Mouse (Mus musculus): Measurements from ENCODE around the gene Pdcd1. TPM values are rescaled to one million over a fixed set of nuclear protein-coding genes. Genes with fewer than 3 reads are reported as not detected.

Pdcd1 gene
- polyA plus RNA-seq (2015; fragmentation: Nextera tagmentation; extraction: Ambion mirVana) = 2.1 and 3.7 TPM in 2 replicates

- Histone ChIP-seq H3K4me3 (ENCODE audit: low read length) (0 out of 2 replicates have a peak within 1 kb of the TSS, but pooled peaks have one; percentile 9), H3K9me3 (replicated peaks; ENCODE audit: control insufficient read depth, low read length) (no peaks in the 10 kb centered on the region), H3K27ac (ENCODE audit: low read length) (no peak within 1 kb of the TSS), H3K4me2 (ENCODE audit: low read depth, low read length) (no peak within 1 kb of the TSS), H3K9ac (ENCODE audit: low read length) (no peak within 1 kb of the TSS), H3K4me1 (ENCODE audit: control insufficient read depth, insufficient read depth, low read length) (no peaks in the 10 kb centered on the region), H3K36me3 (ENCODE audit: control insufficient read depth, insufficient read depth) (no peaks in the 10 kb centered on the region), H3K27me3 (ENCODE audit: control insufficient read depth, insufficient read depth, low read length) (no peaks in the 10 kb centered on the region)
- ATAC-seq (replicated peaks; ENCODE audit: extremely low read depth, insufficient read depth, low FRiP score) = 0 out of 2 replicates have a peak, but pooled peaks have one; percentile 11
- 39% methylated on average over 6 of the region's 6 CpGs for WGBS
Observed at GRCm38 (mm10) chr1:94052373-94052772, at the start of gene Pdcd1. TSS of gene Pdcd1 (minus strand) at chr1:94052553.

- peaks cover 6% of the 10 kb centered on the region; the same call in 1 of the 2 replicates for H3K4me1 ChIP-seq (ENCODE audit: control insufficient read depth, insufficient read depth, low read length)
- no peaks in the 10 kb centered on the region for H3K9me3 ChIP-seq (replicated peaks; ENCODE audit: control insufficient read depth, low read length)
- no peak overlapping the region for H3K4me2 ChIP-seq (ENCODE audit: low read depth, low read length)
- ATAC-seq (replicated peaks; ENCODE audit: extremely low read depth, insufficient read depth, low FRiP score) = 0 out of 2 replicates have a peak, but pooled peaks have one; percentile 18
- H3K9ac ChIP-seq (ENCODE audit: low read length) = no peak overlapping the region
- H3K27ac ChIP-seq (ENCODE audit: low read length) = no peak overlapping the region
- no peaks in the 10 kb centered on the region for H3K27me3 ChIP-seq (ENCODE audit: control insufficient read depth, insufficient read depth, low read length)
- WGBS = 59% methylated on average over 1 of the region's 1 CpGs
- H3K4me3 ChIP-seq (ENCODE audit: low read length) = no peak overlapping the region
- no peaks in the 10 kb centered on the region for H3K36me3 ChIP-seq (ENCODE audit: control insufficient read depth, insufficient read depth)
Observed at GRCm38 (mm10) chr1:94091788-94092187, 39.4 kb upstream of the Pdcd1 start.

- WGBS = 80% methylated on average over 5 of the region's 5 CpGs
- ATAC-seq (replicated peaks; ENCODE audit: extremely low read depth, insufficient read depth, low FRiP score) = no peak
- H3K4me1 ChIP-seq (ENCODE audit: control insufficient read depth, insufficient read depth, low read length) = peaks cover 2% of the 10 kb centered on the region; the same call in 1 of the 2 replicates
- H3K4me3 ChIP-seq (ENCODE audit: low read length) = no peak overlapping the region
- no peaks in the 10 kb centered on the region for H3K36me3 ChIP-seq (ENCODE audit: control insufficient read depth, insufficient read depth)
- no peak overlapping the region for H3K27ac ChIP-seq (ENCODE audit: low read length)
- no peaks in the 10 kb centered on the region for H3K9me3 ChIP-seq (replicated peaks; ENCODE audit: control insufficient read depth, low read length)
- no peak overlapping the region for H3K4me2 ChIP-seq (ENCODE audit: low read depth, low read length)
- H3K9ac ChIP-seq (ENCODE audit: low read length) = no peak overlapping the region
- no peaks in the 10 kb centered on the region for H3K27me3 ChIP-seq (ENCODE audit: control insufficient read depth, insufficient read depth, low read length)
Observed at GRCm38 (mm10) chr1:94086311-94086898, 34.1 kb upstream of the Pdcd1 start.

- Histone ChIP-seq H3K4me3 (ENCODE audit: low read length) (no peak overlapping the region), H3K36me3 (ENCODE audit: control insufficient read depth, insufficient read depth) (no peaks in the 10 kb centered on the region), H3K4me1 (ENCODE audit: control insufficient read depth, insufficient read depth, low read length) (no peaks in the 10 kb centered on the region), H3K4me2 (ENCODE audit: low read depth, low read length) (no peak overlapping the region), H3K27ac (ENCODE audit: low read length) (no peak overlapping the region), H3K27me3 (ENCODE audit: control insufficient read depth, insufficient read depth, low read length) (no peaks in the 10 kb centered on the region), H3K9me3 (replicated peaks; ENCODE audit: control insufficient read depth, low read length) (no peaks in the 10 kb centered on the region), H3K9ac (ENCODE audit: low read length) (no peak overlapping the region)
- no peak for ATAC-seq (replicated peaks; ENCODE audit: extremely low read depth, insufficient read depth, low FRiP score)
- WGBS = 80% methylated on average over 5 of the region's 5 CpGs
Observed at GRCm38 (mm10) chr1:94085324-94086105, 33.2 kb upstream of the Pdcd1 start.

GRCm38 (mm10) chr1:94081761-94082160 is 29.4 kb upstream of the Pdcd1 start:
- no peaks in the 10 kb centered on the region for H3K4me1 ChIP-seq (ENCODE audit: control insufficient read depth, insufficient read depth, low read length)
- WGBS = 85% methylated on average over 6 of the region's 6 CpGs

GRCm38 (mm10) chr1:94081191-94081590 is 28.8 kb upstream of the Pdcd1 start:
- Histone ChIP-seq H3K36me3 (ENCODE audit: control insufficient read depth, insufficient read depth) (no peaks in the 10 kb centered on the region), H3K9me3 (replicated peaks; ENCODE audit: control insufficient read depth, low read length) (no peaks in the 10 kb centered on the region), H3K27me3 (ENCODE audit: control insufficient read depth, insufficient read depth, low read length) (no peaks in the 10 kb centered on the region), H3K27ac (ENCODE audit: low read length) (no peak overlapping the region), H3K4me2 (ENCODE audit: low read depth, low read length) (peak overlapping the region; percentile 45), H3K9ac (ENCODE audit: low read length) (no peak overlapping the region), H3K4me3 (ENCODE audit: low read length) (peak overlapping the region; percentile 9), H3K4me1 (ENCODE audit: control insufficient read depth, insufficient read depth, low read length) (no peaks in the 10 kb centered on the region)
- WGBS = 52% methylated on average over 11 of the region's 11 CpGs
- no peak for ATAC-seq (replicated peaks; ENCODE audit: extremely low read depth, insufficient read depth, low FRiP score)

More at GRCm38 (mm10) chr1:94081761-94082160, 29.4 kb upstream of the Pdcd1 start:
- Histone ChIP-seq H3K4me3 (ENCODE audit: low read length) (no peak overlapping the region), H3K27ac (ENCODE audit: low read length) (no peak overlapping the region), H3K27me3 (ENCODE audit: control insufficient read depth, insufficient read depth, low read length) (no peaks in the 10 kb centered on the region), H3K4me2 (ENCODE audit: low read depth, low read length) (no peak overlapping the region), H3K9me3 (replicated peaks; ENCODE audit: control insufficient read depth, low read length) (no peaks in the 10 kb centered on the region), H3K9ac (ENCODE audit: low read length) (no peak overlapping the region), H3K36me3 (ENCODE audit: control insufficient read depth, insufficient read depth) (no peaks in the 10 kb centered on the region)
- no peak for ATAC-seq (replicated peaks; ENCODE audit: extremely low read depth, insufficient read depth, low FRiP score)

GRCm38 (mm10) chr1:94080718-94081117 is 28.4 kb upstream of the Pdcd1 start:
- Histone ChIP-seq H3K4me1 (ENCODE audit: control insufficient read depth, insufficient read depth, low read length) (no peaks in the 10 kb centered on the region), H3K4me3 (ENCODE audit: low read length) (peak overlapping the region; percentile 9), H3K27me3 (ENCODE audit: control insufficient read depth, insufficient read depth, low read length) (no peaks in the 10 kb centered on the region), H3K9ac (ENCODE audit: low read length) (no peak overlapping the region), H3K4me2 (ENCODE audit: low read depth, low read length) (peak overlapping the region; percentile 45), H3K36me3 (ENCODE audit: control insufficient read depth, insufficient read depth) (no peaks in the 10 kb centered on the region), H3K27ac (ENCODE audit: low read length) (no peak overlapping the region), H3K9me3 (replicated peaks; ENCODE audit: control insufficient read depth, low read length) (no peaks in the 10 kb centered on the region)
- 35% methylated on average over 15 of the region's 15 CpGs for WGBS
- ATAC-seq (replicated peaks; ENCODE audit: extremely low read depth, insufficient read depth, low FRiP score) = no peak

GRCm38 (mm10) chr1:94078835-94079440 is 26.6 kb upstream of the Pdcd1 start:
- no peaks in the 10 kb centered on the region for H3K27me3 ChIP-seq (ENCODE audit: control insufficient read depth, insufficient read depth, low read length)
- WGBS = 3% methylated on average over 9 of the region's 9 CpGs

GRCm38 (mm10) chr1:94078314-94078713 is 26.0 kb upstream of the Pdcd1 start:
- H3K9me3 ChIP-seq (replicated peaks; ENCODE audit: control insufficient read depth, low read length) = no peaks in the 10 kb centered on the region
- WGBS = 56% methylated on average over 3 of the region's 3 CpGs
- no peaks in the 10 kb centered on the region for H3K27me3 ChIP-seq (ENCODE audit: control insufficient read depth, insufficient read depth, low read length)
- no peak for ATAC-seq (replicated peaks; ENCODE audit: extremely low read depth, insufficient read depth, low FRiP score)
- H3K4me1 ChIP-seq (ENCODE audit: control insufficient read depth, insufficient read depth, low read length) = no peaks in the 10 kb centered on the region
- no peak overlapping the region for H3K27ac ChIP-seq (ENCODE audit: low read length)
- H3K9ac ChIP-seq (ENCODE audit: low read length) = no peak overlapping the region
- no peaks in the 10 kb centered on the region for H3K36me3 ChIP-seq (ENCODE audit: control insufficient read depth, insufficient read depth)
- no peak overlapping the region for H3K4me3 ChIP-seq (ENCODE audit: low read length)
- H3K4me2 ChIP-seq (ENCODE audit: low read depth, low read length) = no peak overlapping the region

More at GRCm38 (mm10) chr1:94078835-94079440, 26.6 kb upstream of the Pdcd1 start:
- Histone ChIP-seq H3K4me2 (ENCODE audit: low read depth, low read length) (no peak overlapping the region), H3K4me3 (ENCODE audit: low read length) (no peak overlapping the region), H3K36me3 (ENCODE audit: control insufficient read depth, insufficient read depth) (no peaks in the 10 kb centered on the region), H3K4me1 (ENCODE audit: control insufficient read depth, insufficient read depth, low read length) (no peaks in the 10 kb centered on the region), H3K27ac (ENCODE audit: low read length) (no peak overlapping the region), H3K9me3 (replicated peaks; ENCODE audit: control insufficient read depth, low read length) (no peaks in the 10 kb centered on the region), H3K9ac (ENCODE audit: low read length) (no peak overlapping the region)
- peak; percentile 78 for ATAC-seq (replicated peaks; ENCODE audit: extremely low read depth, insufficient read depth, low FRiP score)

Data from heart, embryonic 16.5 days (tissue).